Mouse (Mus musculus) monocyte, adult 2 months (primary cell): Measurements from ENCODE around the gene 4930562C15Rik.
"Not testable (repeated sequence)": the region's sequence is repeated elsewhere in the genome, so short reads cannot be mapped to it uniquely, and the experiment has no call there.

Experiments
- DNase-seq, 2 experiments: peaks; one replicate each; pipeline ENCODE4 v3.0.0; 2022; ENCODE audit warnings: low spot score in 2 of 2, low read depth in 1 of 2

Gene 4930562C15Rik

DNA sequence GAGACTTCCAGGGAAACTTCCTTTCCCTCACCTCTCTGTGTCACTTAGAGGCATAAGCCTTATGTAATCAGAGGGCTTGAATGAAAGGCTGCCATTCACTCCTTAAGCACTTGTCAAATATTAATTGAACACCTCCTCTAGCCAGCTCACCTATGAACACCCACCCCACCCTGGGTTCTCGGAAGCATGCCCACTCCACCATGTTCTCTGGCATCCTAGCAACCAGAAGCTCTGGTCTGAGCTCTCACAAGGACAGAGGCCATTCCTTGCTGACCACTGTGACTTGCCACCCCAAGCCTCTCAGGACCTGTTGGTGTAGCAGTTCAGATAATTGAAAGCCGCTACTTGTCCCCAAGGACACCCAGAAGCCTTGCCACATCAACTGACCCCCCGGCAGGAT is at the start of gene 4930562C15Rik:
4930562C15Rik (plus strand) TSS at position 226 of the 400 bp plus-strand sequence.
- DNase-seq = no peak

DNA sequence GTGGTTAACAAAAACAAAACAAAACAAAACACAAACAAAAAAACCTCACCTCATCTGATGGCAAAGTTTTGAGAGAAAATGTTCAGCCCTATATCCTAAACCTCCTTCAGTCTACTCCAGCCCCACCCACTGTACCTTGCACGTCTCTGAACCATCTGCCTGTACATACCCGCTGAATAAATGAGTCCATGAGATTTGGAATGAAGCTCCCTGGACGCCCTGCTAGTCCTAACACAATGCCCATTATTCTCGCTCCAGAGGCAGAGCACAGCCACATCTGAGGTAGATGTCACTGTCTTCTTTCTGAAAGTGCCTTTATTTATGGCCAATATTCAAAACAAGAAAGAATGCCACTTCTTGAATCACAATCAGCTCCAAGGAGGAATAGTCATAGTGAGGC is 49.5 kb upstream of the 4930562C15Rik start:
- DNase-seq = no peak

DNA sequence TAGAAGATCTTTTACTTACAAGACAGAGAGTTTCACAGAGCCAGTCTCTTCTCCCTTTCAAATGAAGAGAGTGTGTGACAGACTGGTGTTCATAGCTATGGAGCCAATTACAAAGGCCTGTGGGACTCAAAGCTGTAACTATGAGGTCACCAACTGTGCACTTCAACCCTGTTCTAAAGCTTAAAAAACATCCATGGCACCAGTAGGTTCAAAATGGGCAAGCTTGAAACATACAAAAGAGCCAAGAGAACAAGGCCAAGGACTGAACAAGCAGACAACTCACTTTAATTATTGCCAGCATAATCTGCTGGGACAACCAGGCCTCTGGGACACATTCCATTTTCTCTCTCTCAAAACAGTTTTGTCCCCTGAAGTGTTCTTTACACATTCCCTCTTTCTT is 47.0 kb upstream of the 4930562C15Rik start:
- DNase-seq = no peak

DNA sequence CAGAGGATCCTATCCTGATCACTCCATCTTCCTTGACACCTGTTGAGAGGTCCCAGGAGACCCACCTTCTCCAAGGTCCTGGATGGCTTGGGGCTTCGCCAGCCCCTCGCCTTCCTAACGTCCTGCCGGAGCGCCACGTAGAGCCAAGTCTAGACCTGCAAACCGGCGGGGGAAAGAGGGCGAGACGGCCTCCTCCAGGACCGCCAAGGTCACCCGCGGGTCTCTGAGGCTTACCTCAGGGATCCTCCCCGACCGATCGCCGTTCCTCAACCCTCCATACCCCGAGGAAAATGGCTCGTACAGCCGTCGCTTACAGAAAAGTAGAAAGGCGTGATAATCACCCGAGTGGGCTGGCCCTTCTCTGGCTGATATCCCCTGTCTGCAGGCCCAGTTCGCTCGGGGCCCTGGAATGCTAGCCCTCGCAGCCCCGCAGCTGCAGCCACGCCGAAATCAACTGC is 45.9 kb upstream of the 4930562C15Rik start:
- no peak for DNase-seq

DNA sequence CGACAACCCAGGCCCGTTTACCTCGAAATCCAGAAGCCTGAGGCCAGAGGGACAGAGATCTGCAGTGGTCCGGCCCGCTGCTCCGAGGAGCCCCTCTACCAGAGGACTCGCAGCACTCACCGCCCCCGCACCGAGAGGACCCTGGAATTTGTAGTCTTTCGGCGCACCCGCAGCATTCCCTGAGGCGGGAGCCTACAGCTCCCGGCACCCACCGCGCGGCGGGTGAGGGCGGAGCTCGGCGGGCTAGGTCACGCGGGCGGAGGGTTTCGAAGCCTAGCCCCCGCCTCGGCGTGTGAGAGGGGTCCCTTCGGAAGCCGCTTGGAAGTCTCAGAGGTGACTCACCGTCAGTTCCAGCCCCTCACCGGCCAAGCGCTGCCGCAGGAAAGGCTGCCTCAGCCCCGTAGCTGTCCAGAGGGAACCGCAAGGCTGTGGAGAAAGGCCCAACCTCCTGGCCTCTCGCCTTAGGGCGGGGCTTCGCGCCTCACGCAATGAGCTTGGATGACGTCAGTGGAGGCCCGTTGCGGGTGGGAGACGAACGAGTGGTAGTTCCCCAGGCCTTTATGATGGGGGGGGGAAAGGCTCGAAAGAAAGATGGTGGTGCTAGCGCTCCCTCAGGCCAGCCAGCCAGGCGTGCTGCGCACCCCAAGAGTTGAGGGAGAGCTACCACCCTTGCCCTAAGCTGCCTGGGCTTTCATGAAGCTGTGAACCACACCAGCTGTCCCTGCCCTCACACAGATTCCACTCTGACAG is 45.2 kb upstream of the 4930562C15Rik start, which contains the start of gene Cdip1:
Cdip1 (minus strand) TSS at position 483 of the 750 bp plus-strand sequence.
- DNase-seq = peak; percentile 90 to 97

DNA sequence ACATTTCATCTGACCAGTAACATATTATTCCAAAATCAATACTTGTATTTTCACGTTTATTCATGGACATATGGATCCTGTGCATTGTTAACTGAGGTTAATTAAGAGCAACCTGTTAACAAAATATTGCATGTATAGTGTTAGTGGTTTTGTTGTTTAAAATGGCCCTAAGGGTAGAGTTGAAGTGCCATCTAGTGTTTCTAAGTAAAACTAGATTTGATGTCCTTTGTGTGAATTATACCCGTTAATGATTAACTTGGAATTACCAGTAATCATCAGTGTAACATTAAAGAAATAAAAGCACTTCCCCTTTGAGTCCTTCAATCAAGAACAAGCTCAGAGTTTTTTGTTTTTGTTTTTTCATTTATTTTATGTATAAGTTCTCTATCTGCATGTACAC is 43.9 kb upstream of the 4930562C15Rik start:
- no peak for DNase-seq

DNA sequence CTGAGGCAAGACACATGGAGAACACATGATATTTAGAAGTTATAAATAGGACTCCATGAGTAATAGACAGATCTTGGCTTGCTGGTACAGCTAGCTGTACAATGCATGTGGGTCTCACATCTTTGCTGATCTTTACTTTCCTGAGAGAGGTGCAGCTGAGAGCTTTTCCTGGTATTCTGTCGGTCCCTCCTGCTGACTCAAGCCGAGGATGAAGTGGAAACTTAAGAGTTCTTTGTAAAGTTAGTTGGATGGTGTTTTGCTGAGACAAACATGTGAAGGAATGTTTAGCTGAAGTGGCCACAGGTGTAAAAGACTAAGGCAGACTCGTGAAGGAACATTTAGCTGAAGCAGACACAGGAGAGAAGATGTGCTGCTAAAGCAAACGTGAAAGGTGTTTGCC is 38.6 kb upstream of the 4930562C15Rik start:
- DNase-seq = no peak

DNA sequence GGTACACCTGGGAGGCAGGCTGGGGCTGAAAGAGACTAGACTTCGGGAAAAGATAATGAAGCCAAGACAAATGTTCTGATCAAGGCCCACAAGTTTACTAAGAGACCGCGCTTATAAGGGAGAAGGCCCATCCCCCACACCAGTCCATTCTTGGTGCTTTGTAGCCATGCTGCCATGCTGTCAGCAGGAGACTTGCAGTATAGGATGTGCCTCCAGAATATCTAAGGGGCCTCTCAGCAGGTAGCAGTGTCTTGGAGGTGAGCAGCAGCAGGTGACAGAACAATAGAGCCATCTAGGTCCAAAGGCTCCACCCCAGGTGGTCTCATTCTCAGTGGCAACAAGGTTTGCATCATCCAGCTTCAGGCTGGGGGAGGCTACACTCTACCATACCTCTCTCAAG is 16.9 kb upstream of the 4930562C15Rik start:
- DNase-seq = no peak

DNA sequence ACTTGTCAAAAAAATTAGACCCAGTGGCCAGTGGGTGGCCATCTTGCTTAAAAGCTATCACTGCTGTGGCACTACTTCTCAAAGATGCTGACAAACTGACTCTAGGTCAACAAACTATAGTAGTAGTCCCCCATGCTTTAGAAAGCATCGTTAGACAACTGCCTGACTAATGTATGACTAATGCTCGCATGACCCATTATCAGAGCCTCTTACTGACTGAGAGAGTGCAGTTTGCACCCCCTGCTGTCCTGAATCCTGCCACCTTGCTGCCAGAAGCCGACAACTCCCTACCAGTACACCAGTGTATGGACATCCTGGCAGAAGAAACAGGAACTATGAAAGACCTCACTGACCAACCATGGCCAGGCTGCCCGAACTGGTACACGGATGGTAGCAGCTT is 10.8 kb upstream of the 4930562C15Rik start:
- DNase-seq = not testable (repeated sequence)

DNA sequence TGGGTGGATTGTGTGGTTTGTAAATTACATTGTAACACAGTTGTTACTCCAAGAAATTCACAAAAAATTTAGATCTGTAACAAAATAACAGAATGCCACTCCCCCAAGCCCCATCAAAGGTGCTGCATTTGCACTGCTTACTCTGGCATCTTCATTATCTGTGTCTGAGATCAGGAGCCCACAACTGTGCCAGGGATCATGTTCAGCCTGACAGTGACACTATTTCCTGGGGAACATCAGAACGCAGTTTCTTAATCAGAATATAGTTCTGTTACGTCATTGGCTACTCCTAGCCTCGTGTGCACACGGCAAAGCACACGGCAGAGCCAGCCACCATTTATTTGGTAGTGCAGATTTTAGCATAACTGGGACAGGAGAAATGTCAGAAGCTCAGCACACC is 7.6 kb upstream of the 4930562C15Rik start:
- no peak for DNase-seq

DNA sequence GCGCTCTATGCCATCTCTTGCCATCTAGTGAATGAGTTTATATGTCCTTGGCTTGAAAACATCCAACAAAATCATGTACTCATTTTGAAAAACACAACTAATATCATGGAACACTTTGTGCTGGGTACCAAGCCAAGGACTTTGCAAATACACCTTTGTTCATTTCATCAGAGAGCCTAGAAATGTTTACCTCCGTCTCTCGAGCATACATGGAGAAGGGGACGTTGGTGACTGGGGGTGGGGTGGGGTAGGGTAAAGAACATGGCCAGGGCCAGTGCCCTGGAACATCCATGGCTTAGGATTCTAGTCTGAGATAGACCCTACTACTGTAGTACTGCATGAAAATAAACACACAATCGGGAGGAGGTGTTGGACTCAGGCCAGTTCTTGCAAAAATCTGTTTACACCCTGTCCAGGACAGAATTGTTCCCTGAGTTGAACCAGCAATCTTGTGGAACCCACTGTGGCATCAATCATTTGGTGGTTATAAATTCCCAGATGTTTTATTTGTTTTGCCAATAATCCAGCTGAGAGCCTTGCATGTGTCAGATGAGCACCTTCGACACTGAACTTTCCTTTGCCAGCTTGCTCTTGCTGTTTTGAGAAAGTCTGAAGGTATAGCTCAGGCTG is 5.8 kb upstream of the 4930562C15Rik start:
- no peak for DNase-seq

DNA sequence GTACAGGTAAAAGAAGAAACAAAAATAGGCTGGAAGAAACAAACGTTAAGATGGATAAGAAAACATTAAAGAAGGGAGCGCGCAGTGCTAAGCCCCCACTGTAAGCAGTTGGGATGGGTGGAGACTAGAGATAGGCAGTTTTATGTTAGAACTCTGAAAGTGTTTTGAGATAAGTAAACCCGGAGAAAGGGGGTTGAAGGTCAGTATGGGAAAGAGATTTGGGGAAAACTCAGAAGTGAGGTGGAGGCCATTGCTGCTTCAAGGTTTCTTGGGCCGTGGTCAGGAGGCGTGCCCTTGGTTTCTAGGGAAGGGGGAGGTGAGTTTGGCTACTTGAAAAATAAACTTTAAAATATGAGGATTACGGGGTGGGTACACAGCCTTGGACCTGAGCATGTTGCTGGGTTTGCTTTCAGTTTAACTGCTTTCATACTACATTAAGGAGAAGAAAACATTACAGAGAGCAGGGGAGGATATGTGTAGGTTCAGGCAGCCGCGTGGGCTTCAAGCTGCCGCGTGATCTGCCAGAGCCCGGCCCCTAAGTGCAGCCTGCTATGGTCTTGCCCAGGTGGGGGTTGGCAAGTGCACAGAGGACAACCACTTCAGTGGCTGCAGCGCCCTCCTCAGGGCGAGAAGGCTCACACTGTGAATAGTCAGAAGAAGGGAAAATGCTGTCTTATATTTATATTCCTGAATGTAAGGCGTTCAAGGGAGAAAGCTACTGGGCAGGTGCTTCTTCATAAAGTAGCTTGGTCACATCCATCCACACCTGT is 3.4 kb upstream of the 4930562C15Rik start:
- DNase-seq = no peak

DNA sequence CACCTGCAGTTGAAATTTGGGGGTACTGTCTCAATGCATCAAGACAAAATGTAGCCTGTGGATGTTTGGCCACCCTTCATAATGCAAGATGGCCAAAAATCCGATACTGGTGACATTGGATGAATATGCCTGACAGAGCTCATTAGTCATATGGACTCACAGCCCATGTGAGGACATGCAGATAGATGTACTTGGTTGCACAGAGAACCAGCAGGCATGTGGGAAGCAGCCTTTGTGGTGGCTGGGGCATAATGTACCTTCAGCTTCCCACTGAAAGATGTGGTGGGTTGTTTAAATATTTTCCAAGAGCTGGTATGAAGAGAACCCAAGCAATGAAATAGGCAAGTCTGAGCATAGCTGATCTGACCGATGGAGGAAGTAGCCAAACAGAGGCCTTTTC is 1.4 kb upstream of the 4930562C15Rik start:
- DNase-seq = no peak

DNA sequence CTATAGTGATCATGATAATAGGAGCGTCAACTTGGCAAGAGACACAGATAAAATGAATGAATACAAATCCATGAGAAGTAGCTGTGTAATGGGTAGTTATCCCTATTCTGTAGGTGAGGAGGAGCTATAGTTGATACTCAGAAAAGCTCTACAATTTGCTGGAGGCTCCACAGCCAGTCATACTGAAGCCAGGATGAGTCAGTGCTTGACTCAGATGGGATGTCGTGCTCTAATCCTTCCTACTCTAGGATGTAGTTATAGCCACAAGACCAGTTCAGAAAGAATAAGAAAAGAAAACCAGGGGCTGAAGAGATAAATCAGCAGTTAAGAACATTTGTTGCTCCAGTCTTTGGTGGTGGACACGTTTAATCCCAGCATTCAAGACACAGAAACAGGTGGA is 2.4 kb downstream of the 4930562C15Rik start:
- no peak for DNase-seq

DNA sequence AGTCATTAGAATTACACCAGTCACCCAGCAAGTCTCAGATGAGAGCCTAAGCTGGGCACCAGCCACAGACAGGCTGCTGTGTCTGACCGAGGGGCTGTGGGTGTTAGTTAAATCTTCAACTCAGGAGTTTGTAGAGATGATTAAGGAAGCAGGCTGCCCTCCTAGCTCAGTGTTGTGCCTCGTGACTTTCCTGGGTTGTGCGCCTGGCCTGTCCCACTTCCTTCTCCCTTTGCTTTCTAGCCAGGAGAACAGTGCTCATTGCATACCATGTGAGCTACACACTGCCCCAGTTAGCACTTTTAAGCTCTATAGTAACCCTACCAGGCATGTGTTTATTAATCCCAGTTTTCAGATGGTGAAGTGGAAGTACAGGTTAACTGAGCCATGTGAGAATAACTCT is 4.3 kb downstream of the 4930562C15Rik start:
- DNase-seq = no peak

DNA sequence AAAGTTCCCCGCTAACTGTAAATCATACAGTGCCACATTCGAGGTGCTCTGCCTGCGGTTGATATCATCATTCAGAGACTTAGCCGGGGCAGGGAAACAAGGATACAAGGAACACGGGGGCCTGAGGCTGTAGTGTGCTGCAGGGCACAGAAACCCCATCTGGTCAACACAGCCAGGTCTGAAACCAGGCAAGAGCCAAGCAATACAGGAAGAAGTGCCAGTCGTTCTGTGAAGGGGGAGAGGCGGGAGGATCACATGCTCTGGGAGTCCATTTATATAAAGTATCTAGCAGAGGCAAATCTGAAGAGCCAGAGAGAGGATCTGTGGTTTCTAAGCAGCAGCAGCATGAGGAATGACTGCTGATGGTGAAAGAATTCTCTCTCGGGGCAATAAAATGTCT is 5.0 kb downstream of the 4930562C15Rik start:
- no peak for DNase-seq

DNA sequence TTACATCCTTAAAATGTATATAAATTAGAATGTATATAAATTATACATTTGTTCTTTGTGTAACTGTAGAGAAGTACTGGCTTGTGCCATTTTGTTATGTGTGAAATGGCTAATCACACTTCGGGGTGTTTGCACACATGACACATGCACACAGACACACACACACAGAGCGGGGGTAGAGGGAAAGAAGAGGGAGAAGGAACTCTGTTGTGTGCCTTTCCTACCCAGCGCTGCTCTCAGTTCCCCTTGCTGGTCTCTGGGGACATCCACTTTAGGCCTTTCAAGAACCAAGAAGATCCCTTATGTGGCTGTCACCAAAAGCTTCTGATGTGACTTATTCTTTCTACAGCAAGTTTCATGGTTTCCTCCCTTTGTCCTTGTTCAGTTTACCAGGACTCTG is 11.8 kb downstream of the 4930562C15Rik start:
- no peak for DNase-seq

DNA sequence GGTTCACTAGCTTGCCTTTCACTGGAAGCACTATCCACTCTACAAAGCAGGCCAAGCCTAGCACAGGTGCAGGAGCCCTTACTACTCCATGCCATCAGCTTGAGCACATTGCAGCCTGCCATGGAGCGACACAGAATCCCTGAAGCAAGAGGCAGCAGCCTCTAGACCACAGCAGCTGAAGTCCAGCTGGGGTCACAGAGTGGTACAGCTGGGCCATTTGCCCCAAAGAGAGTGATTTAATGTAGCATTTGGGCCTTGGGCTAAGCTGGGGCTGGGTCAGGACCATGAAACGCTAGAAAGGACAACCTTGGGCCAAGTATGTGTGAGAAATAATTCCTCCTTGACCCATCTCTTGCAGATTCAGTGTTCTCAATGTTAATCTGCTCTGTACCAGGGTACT is 12.9 kb downstream of the 4930562C15Rik start:
- no peak for DNase-seq

DNA sequence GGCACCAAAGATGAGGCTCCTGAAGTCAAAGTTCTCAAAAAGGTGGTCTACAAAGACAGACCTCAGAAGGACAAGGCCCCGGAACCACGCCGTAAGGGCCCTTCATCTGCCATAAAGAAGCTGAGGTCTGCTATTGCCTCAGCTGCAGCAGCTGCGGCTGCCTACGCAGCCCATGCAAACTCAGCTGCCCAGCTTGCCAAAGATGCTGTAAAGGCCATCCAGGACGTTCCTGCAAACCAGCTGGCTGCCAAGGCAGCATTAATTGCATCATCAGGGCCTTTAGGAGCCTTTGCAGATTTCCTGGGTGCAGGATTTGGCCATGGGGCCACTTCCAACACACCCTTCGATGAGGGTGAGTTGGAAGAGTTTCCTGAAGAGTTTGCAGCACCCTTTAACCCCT is 15.1 kb downstream of the 4930562C15Rik start:
- DNase-seq = no peak

DNA sequence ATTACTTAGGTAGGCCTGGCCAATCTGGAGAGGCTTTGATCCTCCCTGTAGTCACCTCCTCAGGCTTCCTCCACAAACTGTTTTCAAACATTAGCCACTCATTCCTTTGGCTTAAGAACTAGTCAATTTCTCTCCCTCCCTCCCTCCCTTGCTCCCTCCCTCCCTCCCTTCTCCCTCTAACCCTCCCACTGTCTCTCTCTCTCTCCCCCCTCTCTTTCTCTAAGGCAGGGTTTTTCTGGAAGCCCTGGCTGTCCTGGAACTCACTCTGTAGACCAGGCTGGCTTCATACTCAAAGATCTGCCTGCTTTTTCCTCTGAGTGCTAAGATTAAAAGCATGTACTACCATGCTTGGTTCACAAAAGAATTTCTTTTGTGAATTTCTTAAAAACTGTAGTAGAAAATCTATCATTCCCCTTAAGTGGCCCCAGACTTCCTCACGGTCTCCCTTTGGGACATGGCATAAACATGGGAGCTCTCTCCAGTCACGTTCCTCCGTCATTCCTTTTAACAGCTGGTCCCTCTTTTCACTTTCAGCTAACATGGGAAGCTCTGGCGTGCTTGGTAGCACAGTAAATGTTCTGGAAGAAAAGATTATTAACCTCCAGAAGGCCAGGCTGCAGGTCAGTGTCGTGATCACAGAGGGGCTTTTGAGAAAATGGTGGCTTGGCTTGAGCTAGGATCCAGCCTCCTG is 15.9 kb downstream of the 4930562C15Rik start:
- no peak for DNase-seq

DNA sequence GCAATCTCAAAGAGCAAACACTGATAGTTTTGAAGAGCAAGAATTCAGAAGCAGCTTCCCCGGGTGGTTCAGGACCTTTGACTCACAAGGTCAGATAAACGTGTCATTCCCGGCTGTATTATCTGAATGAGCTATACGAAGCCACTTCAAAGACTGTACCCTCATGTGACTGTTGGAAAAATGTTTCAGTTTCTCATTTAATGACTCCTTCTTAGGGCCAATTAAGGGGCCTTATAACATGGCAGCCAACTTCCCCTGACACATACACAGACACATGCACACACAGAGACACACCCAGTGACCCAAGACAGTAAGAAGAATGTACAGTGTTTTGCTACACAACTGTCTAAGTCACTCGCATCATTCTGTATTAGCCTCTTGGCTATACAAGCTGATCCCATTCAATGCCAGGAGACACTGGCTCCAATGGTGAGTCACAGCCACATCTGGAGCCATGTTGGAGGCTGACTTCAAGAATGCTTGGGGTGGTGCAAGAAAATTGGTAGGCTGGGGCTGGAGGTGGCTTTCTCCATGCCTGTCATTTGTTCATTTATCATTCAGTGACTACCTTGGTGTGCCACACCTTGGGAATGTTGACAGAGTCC is 19.9 kb downstream of the 4930562C15Rik start:
- no peak for DNase-seq
